Mouse (Mus musculus) frontal cortex, postnatal 36 days (tissue): ENCODE data around the gene Nfib.

ENCODE experiments used
- DNase-seq, 2 experiments: peaks; one replicate each; pipeline ENCODE4 v3.0.0; 2022; ENCODE audit warnings: low spot score in 2 of 2

Gene Nfib

DNA sequence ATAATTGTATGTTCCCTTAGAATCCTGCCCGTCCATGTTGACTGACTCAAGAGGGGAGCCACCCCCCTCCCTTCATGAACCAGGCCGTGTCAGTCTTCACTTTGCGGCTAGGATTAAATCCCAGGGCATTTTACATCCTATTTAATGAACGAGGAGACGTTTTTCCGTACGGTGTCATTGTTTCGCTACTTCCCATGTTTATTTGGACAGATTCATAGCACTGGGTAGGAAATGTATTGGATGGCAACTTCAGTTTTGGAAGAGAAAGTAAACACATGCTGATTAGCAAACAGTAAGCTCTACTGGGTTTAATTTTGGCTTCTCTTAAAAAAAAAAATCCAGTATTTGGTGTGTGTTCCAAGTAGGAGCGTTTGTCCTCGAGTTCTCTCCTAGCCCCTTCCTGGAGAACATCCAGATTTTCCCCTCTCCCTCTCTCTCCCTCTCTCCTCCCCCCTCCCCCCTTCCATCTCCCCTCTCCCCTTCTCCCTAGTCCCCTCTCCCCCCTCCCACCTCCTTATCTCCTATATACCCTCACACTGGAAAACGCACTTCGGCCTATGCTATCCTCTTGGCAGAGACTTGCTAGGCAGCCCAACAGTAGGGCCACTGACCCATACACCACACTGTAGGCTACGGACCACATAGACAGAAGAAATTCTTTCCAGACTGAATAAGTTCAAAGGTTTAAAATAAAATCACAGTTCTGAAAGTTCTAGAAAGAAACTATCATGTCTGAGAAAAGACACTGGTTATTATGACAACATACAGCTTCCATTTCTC, 271.4 kb downstream of the Nfib start:
- DNase-seq, result no peak

DNA sequence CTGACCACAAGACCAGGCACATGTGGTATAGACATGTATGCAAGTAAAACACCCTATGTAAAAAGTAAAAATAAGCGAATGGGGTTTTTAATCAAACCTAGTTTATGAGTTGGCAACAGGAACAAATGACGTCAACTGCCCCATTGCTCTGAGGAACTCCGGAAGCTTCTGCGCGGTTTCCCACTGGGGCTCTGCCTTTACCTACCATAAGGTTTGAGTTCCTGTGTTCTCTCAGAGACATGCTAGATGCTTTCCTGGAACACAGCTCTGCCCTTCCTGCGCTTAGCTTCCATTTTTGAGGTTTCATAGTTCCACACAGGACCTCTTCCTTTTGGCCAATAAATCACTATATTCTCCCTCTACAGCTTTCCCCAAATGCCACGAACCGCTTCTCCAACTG, 273.7 kb downstream of the Nfib start:
- DNase-seq, result no peak

DNA sequence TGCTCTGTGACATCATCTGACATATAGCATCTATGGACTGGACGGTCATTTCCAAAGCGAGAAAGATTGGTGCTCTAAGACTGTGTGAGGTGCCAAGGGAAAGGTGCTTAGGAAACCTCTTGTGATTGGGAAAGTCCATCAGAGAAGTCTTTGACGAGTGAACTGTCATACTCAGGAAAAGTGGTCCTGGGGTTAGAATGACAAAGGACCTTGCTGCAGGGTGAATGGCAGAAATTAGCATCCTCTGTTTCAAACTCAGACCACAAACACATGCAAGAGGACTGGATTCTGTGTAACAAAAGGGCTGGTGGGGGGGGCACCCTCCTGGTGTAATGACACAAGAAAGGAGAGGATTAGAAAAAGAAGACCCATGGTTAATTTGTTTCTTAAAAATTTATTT, 274.7 kb downstream of the Nfib start:
- no peak for DNase-seq

DNA sequence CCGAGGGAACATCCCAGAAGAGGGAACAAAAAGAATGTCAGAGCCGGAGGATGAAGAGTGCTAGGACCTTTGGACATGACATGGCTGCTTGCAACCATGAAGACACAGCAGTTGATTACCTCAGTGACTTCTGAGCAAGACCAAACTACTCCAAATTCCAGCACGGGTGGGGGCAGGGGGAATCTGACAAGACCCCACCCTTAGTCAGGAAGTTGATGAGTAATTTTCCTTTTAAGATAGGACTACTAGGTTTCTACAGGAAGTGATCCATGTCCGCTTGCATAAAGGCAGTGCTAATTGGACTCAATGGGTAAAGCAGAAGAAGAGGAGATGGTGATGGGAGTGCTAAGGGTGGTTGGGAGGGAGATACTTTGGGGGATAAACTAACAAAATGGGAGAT, 279.3 kb downstream of the Nfib start:
- DNase-seq, result no peak

DNA sequence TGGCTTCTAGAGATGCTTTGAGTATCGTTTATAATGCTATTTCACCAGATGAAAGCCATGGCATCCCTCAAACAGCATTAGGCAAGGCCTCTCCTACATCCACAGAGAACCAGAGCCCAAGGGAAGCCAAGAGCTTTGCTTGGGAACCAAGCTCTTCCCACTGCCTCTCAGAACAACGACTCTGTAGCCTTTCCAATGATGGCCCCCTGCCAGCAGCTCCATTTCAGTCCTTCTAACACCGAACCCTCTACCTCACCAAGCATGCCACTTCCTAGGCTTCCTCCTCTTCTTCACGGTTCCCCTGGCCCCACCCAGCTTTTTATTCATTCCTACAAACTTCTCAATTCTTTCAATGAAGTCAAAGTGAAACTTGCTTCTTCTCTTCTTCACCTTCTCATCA, 287.3 kb downstream of the Nfib start:
- no peak for DNase-seq

DNA sequence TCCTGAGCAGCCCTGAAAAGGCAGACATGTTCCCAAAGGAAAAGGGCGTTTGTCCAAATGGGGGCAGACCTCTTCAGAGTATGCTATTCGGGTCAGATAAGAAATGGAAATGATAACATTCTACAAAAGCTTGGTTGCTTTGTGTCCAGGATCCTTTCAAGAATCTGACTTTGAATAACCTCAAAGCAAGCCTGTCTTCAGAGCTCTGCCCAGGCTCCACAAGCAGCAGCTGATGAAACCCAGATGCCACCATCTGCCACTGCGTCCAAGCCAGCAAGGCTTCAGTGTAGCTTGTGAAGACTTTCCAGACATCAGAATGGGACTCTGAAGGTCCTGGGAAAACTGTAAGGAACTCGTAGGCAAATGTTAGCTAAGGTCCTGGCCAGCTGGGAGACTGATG, 289.7 kb downstream of the Nfib start:
- no peak for DNase-seq

DNA sequence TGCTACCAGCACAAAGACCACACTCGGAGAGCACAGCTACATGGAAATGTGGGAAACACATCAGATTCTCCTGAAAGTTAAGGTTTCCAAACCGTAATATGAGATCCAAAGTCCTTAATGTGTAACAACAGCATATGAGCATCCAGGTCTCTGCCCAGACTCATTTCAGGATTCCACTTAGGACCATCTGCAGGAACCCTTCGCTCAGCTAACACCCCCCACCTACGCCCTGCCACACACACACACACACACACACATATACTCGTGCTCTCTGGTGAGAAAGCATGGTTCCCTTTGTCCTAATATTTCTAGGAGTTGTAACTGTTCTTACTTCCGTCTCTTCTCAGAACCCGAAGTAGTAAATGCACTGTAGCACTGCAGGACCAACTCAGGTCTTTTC, 292.9 kb downstream of the Nfib start:
- no peak for DNase-seq

DNA sequence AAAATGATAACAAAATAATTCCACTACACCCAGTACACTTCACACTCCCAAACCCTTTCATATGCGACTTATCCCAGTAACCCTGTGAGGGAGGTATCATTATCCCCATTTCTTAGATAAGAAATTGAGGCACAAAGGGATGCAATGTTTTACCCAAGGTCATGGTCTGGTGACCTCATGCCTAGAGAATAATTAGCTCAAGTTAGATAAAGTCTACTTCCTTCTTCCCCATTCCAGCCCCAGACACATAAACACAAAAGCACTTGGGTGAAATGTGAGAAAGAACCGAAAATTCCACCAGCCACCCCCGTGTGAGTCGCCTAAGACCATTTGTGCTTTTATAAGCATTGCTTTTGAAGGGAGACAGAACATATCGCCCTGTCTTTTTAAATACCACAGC, 293.6 kb downstream of the Nfib start:
- no peak for DNase-seq

DNA sequence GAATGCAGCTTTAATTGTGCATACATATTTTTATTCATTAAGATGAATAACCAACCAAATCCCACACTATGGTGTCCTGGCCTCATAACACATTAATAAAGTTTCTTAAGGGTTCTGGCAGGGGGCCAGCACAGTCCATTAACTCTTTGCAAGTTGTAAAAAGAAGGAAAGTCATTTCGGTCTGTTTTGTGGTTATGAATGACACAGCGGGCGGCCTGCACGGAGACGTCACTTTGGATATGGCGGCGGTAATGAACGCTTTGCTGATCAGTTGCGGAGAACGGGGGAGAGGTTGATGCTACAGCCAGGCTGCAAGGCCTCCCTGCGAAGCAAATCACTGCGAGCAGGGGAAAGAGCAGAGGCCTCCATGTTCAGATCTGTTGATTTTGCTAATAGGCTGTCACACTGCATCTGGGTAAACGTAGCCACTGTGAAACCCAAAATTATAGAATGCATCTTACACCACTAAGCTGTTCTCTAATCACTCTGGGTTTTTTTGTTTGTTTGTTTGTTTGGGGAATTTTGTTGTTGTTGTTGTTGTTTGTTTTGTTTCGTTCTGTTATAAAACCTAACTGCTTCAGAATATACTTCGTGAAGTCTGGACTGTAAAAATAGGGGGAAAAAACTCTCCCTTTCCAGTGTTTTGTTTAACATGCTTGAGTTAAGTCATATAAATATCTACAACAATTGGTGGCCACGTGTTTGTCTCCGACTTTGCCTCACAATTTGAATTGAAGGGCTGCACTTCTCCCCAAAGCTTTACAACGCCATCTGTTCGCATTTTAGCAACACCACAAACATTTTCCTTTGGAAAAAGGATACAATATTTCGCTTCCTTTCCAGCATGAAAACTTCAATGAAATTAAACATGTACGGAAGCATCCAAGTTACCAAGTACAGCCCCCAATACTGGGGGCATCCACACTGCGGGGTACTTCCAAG, 296.8 kb downstream of the Nfib start:
- DNase-seq, result no peak

DNA sequence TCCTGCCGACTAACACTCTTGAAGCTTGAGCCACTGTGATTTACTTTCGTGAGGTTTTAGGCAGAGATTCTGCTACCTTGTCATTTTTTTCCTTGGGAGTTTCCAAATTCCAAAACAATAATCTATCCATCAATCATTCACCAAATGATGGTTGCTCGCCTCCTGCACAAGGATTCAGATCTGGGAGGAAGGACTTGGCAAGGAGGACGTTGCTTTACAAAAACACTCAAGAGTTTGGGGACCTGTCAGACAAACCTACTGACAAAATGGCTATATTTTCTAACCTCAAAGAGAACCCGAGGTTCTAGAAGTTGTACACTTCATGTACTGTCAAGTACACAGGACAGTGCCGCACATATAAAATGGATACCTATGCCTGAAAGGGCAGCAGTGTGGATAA, 299.0 kb downstream of the Nfib start:
- no peak for DNase-seq

DNA sequence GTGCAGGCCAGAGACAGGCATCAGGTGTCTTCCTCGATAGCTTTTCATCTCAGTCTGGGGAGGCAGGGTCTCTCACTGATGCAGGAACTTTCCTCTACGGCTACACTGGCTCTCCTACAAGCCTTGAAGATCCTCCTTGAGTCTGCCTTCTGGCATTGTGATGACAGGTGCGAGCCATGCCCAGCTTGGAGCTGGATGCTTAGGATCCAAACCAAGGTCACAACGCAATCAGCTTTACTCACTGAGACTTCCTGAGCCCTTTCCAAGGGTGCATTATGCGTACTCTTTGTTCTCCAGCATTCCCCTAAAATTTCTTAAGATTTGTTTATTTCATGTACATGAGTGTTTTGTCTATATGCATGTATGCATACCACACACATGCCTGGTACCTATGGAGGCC, 299.8 kb downstream of the Nfib start:
- DNase-seq, result no peak

DNA sequence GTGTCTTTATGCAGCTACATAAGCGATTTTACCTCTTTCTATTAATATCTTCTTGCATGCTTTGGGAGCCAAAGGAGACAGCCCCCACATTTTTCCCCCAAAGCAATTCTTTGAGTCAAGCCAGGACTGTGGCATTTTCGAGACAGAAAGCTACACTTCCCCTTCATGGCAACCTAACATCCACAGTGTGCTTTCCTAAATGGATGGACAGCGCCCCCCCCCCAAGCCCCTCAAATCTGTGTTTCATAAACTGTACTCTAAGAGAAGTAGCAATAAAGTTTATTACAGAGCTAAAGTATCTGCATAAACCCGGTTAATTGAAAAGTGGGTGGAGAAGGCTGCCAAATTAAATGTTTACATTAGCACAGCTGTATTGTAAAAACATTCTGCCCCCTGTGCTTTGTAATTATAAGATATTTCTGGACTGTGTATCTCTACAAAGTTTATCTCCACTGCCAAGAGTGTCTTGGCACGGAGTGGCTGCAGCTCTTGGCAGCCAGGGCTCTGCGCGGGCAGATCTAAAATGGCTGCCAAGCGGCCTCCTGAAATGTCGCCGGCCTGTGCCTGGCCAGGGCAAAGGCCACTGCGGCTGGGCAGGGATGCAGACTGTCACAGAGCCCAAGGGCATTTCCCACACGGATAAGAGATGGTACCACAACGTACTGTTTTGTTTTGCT, 301.4 kb downstream of the Nfib start:
- peak; percentile 59 to 66 for DNase-seq

DNA sequence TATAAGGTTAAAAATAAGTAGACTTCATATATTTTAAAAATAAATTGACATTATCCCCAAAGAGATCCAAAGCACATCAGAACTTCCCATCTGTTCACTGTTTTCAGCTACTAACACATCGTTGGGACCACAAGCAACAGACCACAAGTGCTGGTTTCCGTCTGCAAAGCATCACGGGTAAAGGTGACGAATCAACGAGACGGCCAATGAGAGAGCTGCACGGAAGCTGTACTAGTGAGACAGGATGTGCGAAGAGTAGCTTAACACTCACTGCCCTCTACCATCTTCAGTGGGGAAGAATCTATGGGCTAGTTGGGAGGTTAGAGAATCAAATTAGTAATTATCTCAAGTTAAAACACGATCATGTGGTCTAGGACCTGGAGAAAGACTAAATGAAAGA, 302.9 kb downstream of the Nfib start:
- no peak for DNase-seq

DNA sequence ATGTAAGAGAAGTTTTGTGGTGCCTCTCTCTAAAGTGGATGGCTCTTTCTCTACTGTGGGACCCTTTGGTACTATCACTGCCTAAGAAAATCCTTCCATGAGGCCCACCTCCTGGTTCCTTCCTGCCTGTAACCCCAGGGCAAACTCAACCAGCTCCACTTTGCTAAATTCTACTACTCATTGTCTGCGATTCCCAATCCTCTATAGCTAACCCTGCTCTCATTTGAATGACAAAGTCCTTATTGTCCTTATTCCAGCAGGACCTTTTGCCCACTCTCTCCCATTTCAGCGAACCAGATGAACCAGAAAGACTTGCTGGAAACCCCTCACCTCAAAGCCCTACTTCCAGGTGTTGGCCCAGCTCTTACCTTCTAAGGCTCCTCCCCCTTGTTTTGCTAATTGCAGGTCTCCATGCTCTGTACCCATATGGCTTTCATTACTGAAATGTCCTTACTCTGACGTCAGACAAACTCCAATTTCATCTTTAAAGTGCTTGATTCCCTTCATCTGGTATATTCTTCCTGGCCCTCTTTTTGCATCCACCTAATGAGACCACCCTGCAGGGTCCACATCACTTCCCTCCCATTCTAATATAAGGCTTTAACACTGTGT, 304.0 kb downstream of the Nfib start:
- DNase-seq, result no peak

DNA sequence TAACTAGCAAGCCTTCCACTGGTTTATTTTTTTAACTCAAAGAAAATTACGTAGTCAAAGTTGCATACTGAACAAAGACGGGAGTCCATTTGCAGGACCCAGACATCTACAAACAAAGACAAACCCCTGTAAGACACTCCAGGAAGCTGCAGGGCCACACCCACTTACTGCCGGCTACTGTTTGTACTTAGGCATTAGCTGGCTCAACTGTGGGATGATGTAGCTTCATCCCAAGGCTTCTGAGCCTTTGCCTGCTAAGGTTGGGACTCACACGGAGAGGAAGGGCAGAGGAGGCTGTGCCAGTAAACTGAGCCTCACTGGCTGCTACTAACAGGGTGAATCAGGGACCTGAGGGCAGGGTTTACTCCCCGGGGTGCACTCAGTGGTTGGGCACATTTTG, 305.0 kb downstream of the Nfib start:
- no peak for DNase-seq

DNA sequence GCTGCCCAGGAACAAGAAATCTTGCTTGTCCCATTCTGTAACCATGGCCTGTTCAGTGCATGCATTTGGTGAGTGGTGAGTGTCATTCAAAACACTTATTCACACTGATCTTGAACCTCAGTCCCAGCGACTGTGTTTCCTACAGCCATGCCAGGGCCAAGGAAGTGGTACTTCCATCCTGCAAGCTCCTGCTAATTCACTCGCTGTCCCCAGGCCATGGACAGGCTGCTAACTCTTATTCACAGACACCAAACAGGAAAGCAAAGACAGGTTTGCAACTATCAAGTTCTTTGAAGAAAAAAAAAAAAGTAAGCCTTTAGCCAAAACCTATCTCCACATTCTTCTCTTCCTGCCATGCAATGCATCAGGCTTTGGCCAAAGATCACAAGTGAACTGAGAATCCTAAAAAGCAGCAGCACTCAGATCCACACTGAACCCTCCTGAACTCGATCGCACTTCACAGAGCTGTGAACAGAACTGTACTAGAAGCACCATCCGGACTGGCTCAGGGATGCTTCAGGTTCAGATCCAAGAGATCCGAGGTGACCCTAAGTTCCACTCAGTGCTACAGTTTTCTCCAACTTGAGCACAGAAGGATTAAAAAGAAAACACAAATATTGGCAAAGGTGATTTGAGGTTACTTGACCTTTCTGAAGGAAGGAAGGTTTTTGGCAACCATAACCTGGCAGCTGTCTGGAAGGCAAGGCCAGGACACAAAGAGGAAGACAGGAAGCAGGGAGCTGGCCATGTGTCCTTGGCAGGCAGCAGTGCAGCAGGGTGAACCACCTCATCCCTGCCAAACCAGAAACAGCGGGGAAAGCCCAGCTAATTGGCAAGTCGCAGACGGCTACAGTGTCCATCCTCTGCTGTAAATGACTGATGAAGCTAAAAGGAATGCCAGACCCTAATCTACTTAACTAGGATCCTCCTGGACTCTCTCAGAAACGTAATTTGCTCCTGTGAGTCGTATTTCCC, 305.9 kb downstream of the Nfib start:
- no peak for DNase-seq

DNA sequence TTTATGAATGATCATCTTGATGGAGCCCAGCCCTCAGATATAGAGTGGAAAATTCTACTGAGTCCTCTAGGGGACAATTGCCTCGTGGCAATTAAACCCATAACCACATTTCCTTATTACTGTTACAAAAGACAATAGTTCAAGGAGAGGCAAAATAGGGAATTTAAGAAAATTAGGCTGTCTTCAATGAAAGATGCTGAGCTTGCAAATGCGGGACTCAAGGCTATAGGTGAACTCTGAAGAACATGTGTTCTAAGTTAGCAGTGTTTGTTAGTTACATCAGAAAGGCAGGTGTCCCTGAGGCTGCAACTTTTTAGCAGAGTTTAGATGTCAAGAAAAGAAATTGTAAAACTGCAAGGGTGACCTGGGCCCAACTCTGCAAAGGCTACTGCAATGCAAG, 307.3 kb downstream of the Nfib start:
- no peak for DNase-seq

DNA sequence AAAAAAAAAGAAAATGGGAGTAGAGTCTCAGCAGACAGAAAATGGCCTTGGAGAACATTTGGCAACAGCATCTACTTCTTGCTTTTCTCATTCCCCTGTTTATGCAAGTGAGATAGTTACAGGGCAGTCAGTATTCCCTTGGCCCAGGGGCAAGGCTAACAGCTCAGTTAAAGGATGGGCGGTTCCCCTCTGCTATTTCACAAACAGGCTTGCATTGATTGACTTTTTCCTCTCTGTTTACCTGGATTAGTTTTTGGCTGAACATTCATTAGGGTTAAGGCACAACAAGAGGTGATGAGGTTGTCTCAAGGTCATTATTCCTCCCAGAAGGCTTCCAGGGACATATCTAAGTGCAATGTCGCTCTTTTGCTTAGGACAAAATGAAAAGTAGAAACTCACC, 308.7 kb downstream of the Nfib start:
- DNase-seq, result no peak

DNA sequence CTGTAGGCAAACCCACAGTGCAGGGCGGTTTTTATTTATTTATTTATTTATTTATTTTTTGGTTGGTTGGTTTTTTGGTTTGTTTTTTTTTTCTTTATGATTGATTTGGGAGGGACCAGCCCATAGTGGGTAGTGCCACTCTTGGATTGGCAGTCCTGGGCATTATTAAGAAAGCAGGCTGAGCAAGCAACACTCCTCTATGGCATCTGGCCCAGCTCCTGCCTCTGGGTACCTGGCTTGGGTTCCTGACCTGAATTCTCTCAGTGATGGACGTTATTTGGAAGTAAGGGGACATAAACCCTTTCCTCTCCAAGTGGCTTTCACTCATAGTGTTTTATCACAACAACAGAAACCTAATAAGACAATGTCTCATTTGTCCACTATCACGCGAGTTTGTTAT, 309.5 kb downstream of the Nfib start:
- DNase-seq, result no peak

DNA sequence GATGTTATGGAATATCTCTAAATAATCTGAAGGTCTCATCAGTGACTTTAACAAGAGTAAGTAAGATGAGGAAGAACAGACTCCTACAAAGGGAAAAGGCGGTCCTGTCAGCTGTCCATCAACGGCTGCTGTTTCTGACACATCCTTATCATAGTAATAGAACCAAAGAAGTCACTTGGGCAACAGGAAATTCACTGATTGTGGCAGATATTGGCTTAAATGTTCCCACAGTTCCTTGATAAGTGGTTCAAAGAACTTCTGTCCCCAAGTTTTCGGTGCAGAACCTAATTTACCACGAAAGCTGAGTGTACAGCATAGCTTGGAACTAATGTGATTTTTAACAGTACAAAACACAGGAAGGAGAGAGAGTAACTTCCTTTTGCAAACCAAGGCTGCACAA, 311.2 kb downstream of the Nfib start:
- no peak for DNase-seq

DNA sequence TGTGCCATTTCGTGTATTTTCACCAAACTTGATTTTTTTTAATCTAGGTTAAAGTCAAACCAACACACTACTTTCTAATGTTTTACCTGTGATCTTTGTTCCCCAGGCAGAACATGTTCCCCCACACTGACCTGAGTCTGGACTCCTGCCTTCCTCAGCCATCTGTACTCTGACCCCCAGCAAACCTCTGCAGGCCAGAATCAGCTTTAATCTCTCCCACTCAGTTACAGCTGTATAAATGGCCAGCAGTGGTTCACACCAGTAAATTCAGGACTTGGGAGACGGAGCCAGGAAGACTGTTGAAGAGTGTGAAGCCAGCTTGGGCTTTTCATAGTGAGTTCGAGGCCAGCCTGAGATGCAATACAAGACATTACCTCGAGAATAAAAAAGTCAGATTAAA, 312.5 kb downstream of the Nfib start:
- no peak for DNase-seq
